In the genomic region with DNA sequence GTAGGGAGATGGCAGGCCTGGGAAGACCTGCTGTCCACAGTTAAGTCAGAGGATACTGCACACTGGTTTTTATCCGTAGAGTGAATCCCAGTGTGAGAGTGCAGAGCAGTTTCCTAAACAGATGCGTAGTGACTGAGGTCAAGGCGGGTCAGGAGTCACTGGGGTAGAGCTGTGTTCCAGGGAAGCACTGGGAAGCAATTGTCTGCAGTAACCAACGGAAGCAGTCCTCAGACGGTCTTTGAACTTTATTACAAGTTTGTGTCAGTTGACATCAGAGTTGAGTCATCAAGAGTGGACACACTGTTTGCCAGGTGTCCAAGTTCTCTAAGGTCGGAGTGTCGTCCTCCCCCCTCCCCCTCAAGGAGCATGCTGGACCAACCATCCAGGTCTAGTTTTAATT, we compare ENCODE assay signal across 7 mouse cellular contexts. TPM values are rescaled to one million over a fixed set of nuclear protein-coding genes. Genes with fewer than 3 reads are reported as not detected.
DNase-seq lines count a peak whose midpoint lies in the region; ATAC-seq and TF ChIP-seq lines count a peak whose summit lies in the region.

No protein-coding gene starts in this region.

- TF ChIP-seq CTCF in lung, postnatal 0 days (IDR thresholded peaks at IDR 0.05) = no peak
- TF ChIP-seq CTCF in forebrain, postnatal 0 days (IDR thresholded peaks at IDR 0.05; ENCODE audit: low read depth) = no peak

- peaks cover 13% of the 10 kb centered on the region for H3K4me1 ChIP-seq in lung, postnatal 0 days (ENCODE audit: insufficient read depth, low read depth, low read length)
- peaks cover 49% of the 10 kb centered on the region for H3K4me1 ChIP-seq in forebrain, postnatal 0 days (ENCODE audit: insufficient read depth)
- peaks cover 53% of the 10 kb centered on the region for H3K4me1 ChIP-seq in limb, embryonic 13.5 days

- no peak overlapping the region for H3K27ac ChIP-seq in lung, postnatal 0 days (ENCODE audit: low read length)
- no peak overlapping the region for H3K27ac ChIP-seq in forebrain, postnatal 0 days (ENCODE audit: low read depth, low read length)
- no peak overlapping the region for H3K27ac ChIP-seq in limb, embryonic 13.5 days

- no peaks in the 10 kb centered on the region for H3K9me3 ChIP-seq in lung, postnatal 0 days (ENCODE audit: low read length)
- H3K9me3 ChIP-seq in forebrain, postnatal 0 days (ENCODE audit: low read length) = no peaks in the 10 kb centered on the region
- H3K9me3 ChIP-seq in limb, embryonic 13.5 days = peaks cover under 1% of the 10 kb centered on the region; the same call in 1 of the 2 replicates

- peaks cover 1% of the 10 kb centered on the region; the same call in 1 of the 2 replicates for H3K36me3 ChIP-seq in lung, postnatal 0 days (ENCODE audit: insufficient read depth, low read length)
- H3K36me3 ChIP-seq in forebrain, postnatal 0 days (ENCODE audit: insufficient read depth) = peaks cover 43% of the 10 kb centered on the region
- peaks cover 66% of the 10 kb centered on the region for H3K36me3 ChIP-seq in limb, embryonic 13.5 days

- TF ChIP-seq EP300 in lung, postnatal 0 days (IDR thresholded peaks at IDR 0.05) = no peak

- H3K4me2 ChIP-seq in lung, postnatal 0 days (replicated peaks; ENCODE audit: low read depth, low read length) = no peak overlapping the region
- H3K4me2 ChIP-seq in forebrain, postnatal 0 days (ENCODE audit: low read depth) = peak overlapping the region; percentile 58
- peak overlapping the region; percentile 59 for H3K4me2 ChIP-seq in limb, embryonic 13.5 days (replicated peaks)

- H3K4me3 ChIP-seq in lung, postnatal 0 days (ENCODE audit: low read depth, low read length) = no peak overlapping the region
- peak overlapping the region; percentile 30 for H3K4me3 ChIP-seq in forebrain, postnatal 0 days (ENCODE audit: low read depth, low read length)
- peak overlapping the region; percentile 23 for H3K4me3 ChIP-seq in limb, embryonic 13.5 days

- ATAC-seq in lung, postnatal 0 days = no peak
- no peak for ATAC-seq in forebrain, postnatal 0 days
- ATAC-seq in limb, embryonic 13.5 days (ENCODE audit: low FRiP score, low read depth) = no peak

- H3K9ac ChIP-seq in lung, postnatal 0 days (replicated peaks; ENCODE audit: low read depth) = no peak overlapping the region
- H3K9ac ChIP-seq in forebrain, postnatal 0 days = 0 out of 2 replicates have a peak overlapping the region, but pooled peaks have one; percentile 28
- peak overlapping the region; percentile 43 for H3K9ac ChIP-seq in limb, embryonic 13.5 days

- DNase-seq in lung, postnatal 0 days (ENCODE audit: low spot score) = peak; percentile 12
- DNase-seq in lung, adult 18-20 months = no peak
- DNase-seq in forebrain, postnatal 0 days = no peak
- peak; percentile 53 for DNase-seq in yolk sac, embryonic 10.5 days (ENCODE audit: low spot score)
- no peak for DNase-seq in urinary bladder, adult 18-20 months (ENCODE audit: low spot score in 2 of 2)
- DNase-seq in gastrocnemius, postnatal 10 days = no peak

- WGBS in lung, postnatal 0 days = 44% methylated on average over 7 of the region's 7 CpGs
- WGBS in forebrain, postnatal 0 days = 49% methylated on average over 7 of the region's 7 CpGs
- WGBS in limb, embryonic 13.5 days = 29% methylated on average over 7 of the region's 7 CpGs

- H3K27me3 ChIP-seq in lung, postnatal 0 days (replicated peaks; ENCODE audit: insufficient read depth, low read length) = no peaks in the 10 kb centered on the region
- no peaks in the 10 kb centered on the region for H3K27me3 ChIP-seq in forebrain, postnatal 0 days (ENCODE audit: insufficient read depth, low read length)
- H3K27me3 ChIP-seq in limb, embryonic 13.5 days = no peaks in the 10 kb centered on the region

RNA-seq across cellular contexts. Expression of a gene that starts 6.0 kb away (rescaled TPM):
- 534 and 635 TPM in 2 replicates for polyA plus RNA-seq in lung, postnatal 0 days (2015; fragmentation: Nextera tagmentation; extraction: Ambion mirVana)
- total RNA-seq in forebrain, postnatal 0 days (2014; rRNA removed) = 676 and 725 TPM in 2 replicates
- 575 and 682 TPM in 2 replicates for polyA plus RNA-seq in forebrain, postnatal 0 days (2015; fragmentation: Nextera tagmentation; extraction: Ambion mirVana)
- 767 and 777 TPM in 2 replicates for polyA plus RNA-seq in limb, embryonic 13.5 days (2015; fragmentation: Nextera tagmentation; extraction: Ambion mirVana)
- total RNA-seq in gastrocnemius, postnatal 10 days (2021) = 100 to 1,000 TPM; 155 to 161 TPM

Comparison
In these comparisons a context has a peak if more than half of its experiments do, and no peak if none do; other contexts are left out.
1. DNase-seq: peak in lung, postnatal 0 days (single experiment) and yolk sac, embryonic 10.5 days (single experiment); none in lung, adult 18-20 months (0 of 2), forebrain, postnatal 0 days (single experiment), urinary bladder, adult 18-20 months (0 of 2) and gastrocnemius, postnatal 10 days (single experiment).